Mouse (Mus musculus) activated CD4-positive, CD25-positive, alpha-beta regulatory T cell, adult 4 months (primary cell): ENCODE data around the gene Rassf4. TPM values are rescaled to one million over a fixed set of nuclear protein-coding genes. Genes with fewer than 3 reads are reported as not detected.

ENCODE experiments used
- ATAC-seq: one replicate; pipeline ENCODE4 v1.8.0; 2017
- polyA plus RNA-seq, 2 experiments: library from polyadenylated mRNA; unstranded; fragments of 100-300 nt; shearing (Covaris generic); gene quantifications; one replicate each; pipeline ENCODE4 v1.2.1; 2017

The Rassf4 gene
- polyA plus RNA-seq, 2 experiments from 2014 or later: 2.5 to 3.8 TPM

DNA sequence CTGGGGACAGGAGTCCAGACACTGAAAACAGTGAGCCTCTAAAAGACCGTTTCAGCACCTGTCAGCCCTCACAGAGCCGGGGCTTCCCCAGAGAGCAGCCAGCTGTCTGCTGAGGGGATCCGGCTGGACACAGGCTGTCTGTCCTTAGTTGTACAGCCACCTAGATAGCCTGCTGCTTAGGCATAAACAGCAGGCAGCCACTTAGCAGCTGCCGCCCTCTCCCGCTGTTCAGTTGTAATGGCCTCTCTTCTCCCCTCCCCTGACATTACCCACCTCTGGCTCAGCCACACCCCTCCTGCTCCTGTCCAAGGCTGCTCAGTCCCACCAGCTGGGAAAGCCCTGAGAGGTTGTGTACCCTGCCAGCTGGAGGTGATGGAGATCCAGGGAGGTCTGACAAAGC, 2.7 kb downstream of the Rassf4 start:
- ATAC-seq: no peak

DNA sequence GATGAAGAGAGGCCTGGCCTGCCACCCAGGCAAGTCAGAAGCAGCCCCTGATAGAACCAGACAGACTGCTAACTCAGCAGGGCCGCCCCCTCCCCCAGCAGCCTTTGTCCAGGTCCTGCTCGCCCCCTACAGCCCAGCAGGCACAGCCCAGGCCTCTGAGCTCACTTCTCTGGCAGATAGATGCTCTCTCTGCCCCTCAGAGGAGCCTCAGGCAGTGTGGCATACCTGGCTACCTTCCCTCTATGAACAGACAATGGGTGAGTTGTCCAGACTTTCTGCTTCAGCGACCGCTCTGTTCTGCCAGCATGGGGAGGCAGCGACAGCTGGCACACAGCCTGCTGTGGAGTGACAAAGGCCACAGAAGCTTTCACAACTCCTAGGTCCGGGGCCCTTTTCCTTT, 3.6 kb downstream of the Rassf4 start:
- no peak for ATAC-seq

DNA sequence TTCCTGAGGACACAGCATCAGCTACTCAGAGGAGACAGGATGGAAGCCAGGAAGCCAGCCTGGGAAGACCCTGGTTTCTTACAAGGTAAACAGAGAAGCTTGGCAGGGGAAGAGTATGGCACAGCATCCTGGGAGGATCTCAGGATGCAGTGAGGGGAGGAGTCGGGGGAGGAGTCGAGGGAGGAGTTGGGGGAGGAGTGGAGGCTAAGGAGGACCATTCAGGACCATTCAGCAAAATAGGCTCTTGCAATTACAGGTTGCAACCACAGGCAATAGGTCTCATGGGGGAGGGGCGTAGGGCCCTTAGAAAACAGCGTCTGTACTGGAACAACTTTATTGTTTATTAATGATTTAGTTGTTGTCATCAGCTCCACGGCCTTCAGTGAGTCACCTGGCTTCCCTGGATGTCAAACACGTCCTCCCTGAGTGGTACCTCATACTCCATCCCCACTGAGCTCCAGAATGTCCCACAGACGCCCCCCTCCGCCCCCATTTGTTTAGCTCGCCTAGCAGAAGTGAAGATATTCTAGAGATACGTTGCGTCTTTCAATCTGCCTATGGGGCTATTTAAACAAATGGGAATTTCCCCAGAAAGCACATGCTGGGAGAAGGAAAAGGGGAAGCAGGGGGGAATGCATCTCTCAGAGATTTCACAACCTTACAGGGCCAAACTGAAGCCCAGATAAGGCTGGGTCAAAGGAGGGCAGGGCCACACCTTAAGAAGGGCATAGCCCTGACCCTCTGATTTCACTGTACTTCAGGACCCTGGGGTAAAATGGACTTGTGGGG, 4.9 kb downstream of the Rassf4 start:
- ATAC-seq: no peak

DNA sequence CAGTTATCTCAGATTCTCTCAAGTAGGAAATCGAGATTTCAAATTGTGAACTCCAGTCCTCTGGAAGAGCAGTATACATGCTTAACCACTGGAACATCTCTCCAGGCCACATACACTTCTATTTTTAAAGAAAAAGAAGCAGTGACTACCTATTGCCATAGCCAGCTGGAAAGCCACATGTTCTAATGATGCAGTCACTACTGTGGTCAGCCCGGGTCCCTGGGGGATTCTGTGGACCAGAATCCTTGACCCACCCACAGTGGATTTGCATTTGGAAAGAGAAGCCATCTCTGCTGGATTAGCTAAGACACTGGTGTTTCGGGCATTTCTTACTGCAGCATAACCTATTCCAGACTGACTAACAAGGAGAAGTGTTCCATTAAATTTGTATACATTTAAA, 6.4 kb downstream of the Rassf4 start:
- no peak for ATAC-seq

DNA sequence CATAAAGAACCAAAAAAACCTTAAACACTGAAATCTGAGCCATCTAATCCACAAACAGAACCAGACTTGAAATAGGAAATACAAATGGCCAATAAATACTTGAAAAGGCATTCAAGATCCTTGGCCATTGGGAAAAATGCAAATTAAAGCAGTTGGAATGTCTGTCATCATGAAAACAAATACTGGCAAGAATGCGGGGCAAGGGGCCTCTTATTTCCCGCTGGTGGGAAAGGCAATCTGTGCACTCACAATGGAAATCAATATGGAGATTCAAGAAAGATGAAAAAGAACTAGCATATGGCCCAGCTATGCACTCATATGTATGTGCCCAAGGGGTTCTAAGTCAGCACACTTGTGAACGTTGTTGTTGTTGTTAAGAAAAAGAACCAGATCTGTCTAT, 6.9 kb downstream of the Rassf4 start:
- ATAC-seq: no peak

DNA sequence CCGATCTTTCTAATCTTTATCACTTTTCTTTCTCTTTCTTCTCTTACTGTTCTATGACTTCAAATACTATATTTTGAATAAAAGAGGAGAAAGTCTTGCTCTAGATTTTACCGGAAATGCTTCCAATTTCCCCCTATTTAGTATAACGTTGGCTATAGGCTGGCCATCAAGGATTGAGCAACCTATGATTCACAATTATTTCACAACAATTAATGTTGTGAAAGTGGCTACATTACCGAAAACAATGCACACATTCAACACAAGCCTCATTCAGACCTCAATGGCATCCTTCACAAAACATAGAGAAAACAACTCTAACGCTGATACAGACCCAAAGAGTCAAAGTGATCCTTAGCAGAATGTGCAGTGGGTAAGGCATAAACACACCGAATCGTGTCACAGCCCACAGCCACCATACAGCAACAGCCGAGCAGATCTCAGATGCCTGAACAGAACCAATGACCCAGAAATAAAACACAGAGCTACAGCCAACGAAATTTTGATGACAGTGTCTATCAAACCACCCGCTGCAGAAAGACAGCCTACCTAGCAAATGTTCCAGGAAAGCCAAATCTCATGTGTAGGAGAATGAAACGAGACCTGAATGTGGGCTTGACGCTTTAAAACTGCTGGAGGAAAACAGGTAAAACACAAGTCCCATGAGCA, 7.5 kb downstream of the Rassf4 start:
- no peak for ATAC-seq

DNA sequence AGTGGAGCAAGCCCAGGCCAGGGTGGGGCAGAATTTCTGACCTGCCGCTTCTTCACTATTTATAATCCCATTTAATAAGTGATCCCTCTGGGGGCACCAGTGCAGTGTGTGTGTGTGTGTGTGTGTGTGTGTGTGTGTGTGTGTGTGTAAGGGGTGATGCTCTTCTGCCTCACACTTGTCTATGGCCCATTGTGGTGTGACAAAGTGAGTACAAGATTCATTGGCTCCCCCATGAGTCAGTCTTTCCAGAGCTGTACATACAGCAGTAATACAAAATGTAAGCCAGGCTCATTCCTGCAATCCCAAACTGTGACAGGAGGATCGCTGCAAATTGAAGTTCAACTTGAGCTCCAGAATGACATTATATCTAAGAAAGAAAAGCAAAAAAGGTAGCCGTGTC, 8.9 kb downstream of the Rassf4 start:
- ATAC-seq: no peak

DNA sequence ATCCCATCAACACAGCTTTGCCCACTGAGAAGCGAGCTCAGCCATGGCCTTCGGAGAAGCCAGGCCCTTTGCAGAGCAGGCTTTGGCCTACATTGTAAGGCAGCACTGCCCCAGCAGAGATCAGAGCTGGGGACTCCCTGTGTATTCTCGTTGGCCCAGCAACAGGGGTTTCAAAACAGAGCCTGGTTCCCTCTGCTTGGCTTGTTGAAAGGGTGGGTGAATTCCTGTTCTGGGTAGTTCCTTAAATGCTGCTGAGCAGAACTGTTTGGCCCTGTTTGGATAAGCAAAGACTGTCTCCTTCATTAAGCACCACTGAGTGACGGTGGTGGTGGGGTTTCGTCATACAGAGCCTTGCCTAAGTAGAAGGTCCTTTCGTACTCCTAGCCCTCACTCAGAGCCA, 9.7 kb downstream of the Rassf4 start:
- ATAC-seq: no peak

DNA sequence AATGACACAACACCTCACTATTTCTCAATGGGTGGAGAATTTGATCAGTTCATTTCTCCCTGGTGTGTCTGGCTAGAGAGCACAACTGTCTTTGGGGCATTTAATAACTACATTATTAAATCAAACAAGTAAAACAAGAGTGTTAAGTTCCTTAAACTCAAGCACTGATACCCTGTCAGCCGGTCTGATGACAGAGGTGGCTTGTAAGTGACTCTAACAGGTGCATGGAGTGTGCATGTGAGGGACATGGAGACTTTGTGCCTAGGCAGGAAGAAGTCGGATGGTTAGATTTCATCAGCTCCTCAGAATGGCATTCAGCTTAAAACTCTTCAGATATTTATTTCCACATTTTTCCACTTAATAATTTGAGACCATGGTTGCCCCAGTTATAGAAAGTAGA, 10.4 kb downstream of the Rassf4 start:
- ATAC-seq: no peak

DNA sequence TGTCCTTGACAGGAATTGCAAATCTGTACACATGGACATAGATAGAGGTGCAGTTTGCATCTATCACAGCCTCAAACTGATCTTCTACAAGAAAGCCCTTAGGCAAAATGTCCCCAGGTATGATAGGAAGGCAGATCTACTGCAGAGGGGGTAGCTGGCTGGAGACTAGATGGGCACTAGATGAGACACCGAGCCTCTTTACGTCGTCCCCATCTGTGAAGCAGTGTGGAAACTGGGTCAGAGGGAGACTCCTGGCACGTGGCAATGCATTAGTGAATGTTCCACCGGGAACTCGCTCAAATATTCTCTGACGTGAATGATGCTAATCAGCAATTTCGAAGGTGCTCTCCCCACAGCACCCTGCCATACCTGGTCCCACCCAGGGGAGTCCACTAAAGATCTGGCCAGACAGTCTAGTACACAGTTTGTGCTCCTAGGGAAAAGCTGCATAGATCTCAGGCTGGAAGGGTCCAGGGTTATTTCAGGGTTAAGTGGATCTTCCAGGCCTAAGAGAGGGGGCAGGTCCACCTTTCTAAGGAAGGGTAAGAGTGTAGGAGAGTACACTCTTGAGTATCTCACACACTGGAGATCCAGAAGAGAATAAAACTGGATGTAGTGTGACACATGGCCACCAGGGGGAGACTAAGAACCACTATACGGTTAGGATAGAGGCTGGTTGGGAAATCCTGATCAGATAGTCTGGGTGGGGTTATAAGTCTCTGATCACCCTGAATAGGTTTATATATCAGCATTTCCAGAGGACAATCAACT, 19.9 kb downstream of the Rassf4 start:
- peak; percentile 78 for ATAC-seq

DNA sequence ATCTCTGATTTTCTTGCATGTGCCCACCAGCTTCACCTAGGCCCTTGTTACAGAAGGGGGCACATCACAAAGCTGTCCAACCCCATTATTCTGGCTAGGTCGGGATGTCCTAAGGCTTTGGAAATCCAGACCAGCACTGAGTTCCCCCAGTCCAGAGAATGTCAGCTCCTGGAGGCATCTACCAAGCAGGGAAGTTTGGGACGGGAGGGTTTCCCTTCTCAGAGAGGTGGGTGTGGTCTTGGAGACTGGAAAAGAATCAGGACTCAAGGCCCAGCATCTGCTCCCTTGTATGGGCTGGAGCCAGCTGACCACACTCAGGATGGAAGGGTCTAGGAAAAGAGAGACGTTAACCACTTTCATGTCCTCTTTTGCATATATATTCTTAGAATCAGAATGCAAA, 20.6 kb downstream of the Rassf4 start:
- ATAC-seq: no peak

DNA sequence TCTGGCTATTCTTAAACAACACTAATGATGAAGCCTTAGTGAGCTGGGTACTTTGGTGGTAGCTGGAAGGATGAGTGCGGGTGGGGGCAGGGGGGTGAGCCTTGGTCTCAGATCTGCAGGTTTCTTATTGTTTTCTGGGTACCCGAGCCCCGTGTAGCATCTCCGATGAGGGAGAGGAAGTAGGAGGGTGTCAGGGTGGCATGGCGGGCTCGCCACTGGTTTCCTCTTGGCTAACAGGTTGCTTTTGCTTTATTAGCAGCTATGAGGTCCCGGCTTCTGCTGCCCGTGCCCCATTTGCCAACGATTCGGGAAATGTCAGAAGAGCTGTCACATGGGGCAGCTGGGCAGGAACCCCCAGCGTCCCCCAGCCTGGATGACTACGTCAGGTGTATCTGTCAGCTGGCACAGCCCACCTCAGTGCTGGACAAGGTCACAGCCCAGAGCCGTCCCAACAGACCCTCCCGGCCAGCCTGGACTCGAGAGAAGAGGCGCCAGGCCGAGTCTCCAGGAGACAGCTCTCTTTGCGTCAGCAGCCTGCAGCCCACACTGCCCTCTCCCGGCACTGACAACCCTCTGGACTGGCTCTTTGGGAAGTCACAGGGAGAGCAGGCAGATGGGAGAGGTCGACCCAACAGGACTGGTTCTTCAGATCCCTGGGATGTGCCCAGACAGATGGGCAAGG, 22.2 kb downstream of the Rassf4 start:
- ATAC-seq: no peak

DNA sequence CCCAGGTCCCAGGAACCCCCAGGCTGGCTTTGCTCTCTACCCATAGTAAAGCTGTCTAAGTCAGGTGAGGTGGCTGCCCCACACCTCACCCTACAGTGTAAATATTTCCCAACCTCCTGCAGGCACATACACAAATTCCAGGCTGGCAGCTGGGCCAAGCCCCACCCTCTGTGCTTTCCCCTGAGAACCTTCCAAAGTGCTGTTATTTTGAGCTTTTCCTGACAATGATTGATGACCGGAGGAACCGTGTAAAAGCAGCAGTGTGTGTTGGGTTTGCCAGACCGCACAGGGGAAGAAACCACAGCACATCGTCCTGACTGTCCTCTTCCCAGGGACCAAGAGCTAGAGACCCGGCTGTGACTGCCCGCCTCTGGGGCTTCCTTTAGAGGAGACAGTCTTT, 23.3 kb downstream of the Rassf4 start, which contains the start of gene Depp1:
Gene Depp1, plus strand, starts transcription at position 204 of the 400 bp plus-strand sequence.
- ATAC-seq: no peak

DNA sequence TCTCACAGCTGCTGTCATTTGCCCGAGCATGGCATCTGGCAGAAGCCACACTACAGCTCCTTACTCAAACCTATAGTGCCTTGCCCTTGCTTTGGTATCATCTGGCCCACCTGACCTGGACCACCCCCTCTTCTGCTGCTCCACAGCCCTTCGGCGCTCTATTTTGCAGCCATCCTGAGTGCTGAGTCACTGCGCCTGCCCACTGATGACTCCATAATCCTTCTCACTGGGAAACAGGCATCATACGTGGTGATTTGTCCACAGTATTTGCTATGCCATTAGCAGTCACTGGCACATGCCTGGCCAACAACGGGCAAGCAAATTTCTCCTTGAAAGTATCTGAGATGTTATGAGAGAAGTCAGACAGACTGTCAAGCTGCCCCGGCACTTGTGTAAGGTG, 23.9 kb downstream of the Rassf4 start:
- no peak for ATAC-seq

DNA sequence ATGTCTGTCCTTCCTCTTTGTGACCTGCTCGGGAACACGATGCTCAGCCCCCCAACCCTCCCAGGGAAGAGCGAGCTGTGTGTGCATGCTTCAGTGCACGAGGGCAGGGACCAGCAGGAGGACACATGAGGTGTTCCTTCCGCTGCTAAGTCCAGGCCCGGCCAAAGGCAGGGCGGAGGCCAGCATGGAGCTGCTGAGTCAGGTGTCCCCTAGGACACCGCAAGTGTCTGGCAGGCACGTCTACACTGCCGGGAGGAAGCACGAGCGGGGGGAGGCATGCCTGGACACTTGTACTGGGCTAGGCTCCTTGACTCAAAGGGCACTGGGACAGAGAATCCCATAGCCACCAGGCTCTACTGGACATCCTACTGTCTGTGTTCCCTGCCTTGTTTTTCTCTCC, 26.0 kb downstream of the Rassf4 start:
- no peak for ATAC-seq

DNA sequence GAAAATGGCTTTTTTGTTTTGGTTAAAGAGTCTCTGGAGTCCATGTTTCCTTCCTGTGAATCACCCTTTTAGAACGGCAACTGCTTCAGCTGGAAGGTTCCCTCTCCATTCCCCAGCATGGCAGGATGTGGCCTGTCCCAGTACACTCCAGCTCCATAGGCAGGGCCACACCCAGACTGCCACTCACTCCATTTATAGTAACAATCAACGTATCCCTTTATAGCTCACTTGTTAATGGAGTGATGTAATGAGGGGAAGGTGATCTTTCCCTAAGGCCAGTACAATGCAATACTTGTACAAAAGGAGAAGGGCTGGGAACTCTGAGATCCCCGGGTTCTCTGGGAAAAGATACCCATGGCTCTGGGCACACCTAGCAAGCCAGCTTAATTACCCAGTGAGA, 29.4 kb downstream of the Rassf4 start:
- ATAC-seq: no peak

DNA sequence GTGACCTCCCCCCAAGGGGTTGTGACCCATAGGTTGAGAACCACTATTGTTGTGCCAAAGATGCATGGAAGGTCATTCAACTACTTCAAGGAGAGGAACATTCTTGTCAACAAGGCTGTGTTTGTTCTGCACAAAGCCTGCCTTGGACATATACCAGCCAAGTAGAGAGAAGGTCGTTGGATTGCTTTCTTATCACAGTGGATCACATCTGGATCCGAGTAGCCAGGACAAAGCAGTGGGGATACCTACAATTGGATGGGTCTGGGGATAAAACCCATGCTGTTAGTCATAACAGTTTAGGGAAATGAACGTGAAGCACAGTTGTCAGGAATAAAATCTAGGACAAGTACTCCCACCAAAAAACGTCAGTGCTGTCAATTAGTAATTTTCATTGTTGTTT, 29.9 kb downstream of the Rassf4 start:
- ATAC-seq: no peak

DNA sequence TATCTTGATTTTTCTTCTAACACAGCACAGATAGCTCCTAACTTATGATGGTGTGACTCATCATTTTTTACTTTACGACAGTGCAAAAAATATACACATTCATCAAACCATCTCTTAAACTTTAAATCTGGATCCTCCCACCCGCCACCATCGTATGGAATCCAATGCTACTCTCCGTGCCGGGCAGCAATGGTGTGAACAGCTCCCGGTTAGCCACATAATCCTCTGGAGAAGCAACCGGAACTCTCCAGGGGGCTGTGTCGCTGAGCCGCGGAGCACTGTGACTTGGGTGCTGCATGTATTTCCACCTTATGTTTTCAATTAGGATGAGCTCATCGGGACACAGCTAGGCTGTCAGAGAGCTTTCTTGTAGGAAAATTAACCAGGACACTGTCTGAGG, 30.8 kb downstream of the Rassf4 start:
- ATAC-seq: no peak

DNA sequence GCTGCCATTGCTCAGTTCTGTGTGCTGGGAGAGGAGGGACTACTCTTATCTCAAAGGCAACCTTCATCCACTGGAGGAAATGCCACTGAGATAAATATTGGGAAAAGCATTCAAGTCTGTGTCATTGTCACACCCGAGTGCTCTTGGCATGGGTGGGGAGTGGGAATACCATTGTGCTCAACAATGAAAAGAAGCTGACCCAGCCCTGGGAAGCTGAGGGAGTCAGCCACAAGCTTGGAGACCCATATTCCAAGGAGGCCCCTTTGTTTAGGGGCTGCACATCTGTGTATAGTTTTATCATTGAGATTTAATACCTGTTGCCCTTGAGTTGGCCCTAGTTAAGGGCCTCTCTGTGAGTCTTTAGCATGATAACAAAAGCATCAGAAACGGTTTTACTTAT, 34.1 kb downstream of the Rassf4 start:
- no peak for ATAC-seq

DNA sequence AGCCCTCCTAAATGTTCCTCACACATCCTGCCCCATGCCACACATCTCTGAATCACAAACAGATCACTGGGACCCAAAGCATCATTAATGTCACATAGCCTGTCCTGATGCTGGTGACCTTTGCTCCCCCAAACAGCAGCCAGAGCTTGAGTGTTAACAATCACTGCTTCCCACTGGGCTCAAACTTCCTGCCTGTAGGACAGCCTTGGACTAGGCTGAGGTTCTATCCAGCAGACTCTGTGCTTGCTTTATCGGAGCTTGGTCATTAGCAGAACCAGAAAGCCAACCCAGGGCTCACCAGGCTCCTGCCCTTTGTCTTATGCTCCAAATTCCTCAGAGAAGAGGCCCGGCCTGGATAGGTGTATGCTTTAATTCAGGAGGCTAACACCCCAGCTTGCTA, 34.9 kb downstream of the Rassf4 start:
- no peak for ATAC-seq

DNA sequence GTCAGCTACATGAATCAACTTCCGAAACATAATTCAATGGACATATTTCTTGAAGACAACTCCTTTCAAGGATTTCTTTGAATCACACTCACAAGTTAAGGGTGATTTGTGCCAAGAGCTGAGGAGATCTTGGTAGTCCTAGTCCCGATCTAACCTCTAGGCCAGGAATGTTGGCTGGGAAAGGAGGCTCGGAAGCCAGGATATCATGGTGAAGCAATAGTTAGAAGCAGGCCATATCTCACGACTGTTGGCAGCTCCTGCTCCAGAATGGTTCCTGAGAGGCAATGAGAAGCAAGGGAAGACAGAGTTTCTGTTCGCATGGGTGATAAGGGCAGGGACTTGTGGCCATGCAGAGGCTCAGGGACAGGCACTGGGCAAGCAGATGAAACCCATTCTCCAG, 36.3 kb downstream of the Rassf4 start:
- no peak for ATAC-seq

DNA sequence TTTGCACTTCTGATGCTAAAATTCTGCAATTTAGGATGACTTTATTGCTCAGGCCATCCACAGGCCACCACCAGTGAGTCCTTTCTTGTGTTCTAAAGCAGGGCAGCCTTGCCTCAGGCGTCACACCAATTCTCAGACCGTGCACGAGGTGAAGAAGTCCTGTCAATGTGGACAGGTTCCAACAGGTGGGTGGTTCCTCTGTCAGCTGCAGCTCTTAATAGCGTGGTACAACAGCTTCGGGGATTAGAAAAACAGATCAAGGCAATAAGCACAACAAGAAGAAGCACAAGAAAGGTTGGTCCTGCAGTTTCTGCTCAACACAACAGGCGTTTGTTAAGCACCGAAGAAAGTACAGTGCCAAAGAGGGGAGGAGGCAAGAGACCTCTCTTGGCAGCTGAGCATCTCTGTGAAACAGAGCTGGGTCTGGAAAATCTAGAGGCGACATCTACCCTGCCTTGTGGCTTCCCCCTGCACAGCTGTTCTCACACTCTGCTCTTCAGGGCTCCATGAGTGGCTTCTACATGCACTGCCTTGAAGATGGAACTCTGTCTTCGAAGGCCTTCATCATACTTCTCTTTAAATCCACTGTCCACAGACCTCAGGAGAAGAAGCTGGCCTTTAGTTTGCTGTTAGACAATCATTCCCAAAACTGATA, 37.0 kb downstream of the Rassf4 start:
- ATAC-seq: no peak
